Mouse (Mus musculus): ENCODE measurements at regions not wholly inside any gene's neighbourhood (a gene's known extent, or its start where the extent isn't known, plus 50 kb on each side); places are given as distances from the start of the nearest gene placed in this dataset.

GRCm38 (mm10) chr9:87784872-87785271, 53.8 kb upstream of the Tbx18 start:
- no peak for DNase-seq

GRCm38 (mm10) chr9:87811746-87812145, 80.7 kb upstream of the Tbx18 start:
- no peak for DNase-seq

GRCm38 (mm10) chr9:87822276-87822675, 91.2 kb upstream of the Tbx18 start:
- no peak for DNase-seq

GRCm38 (mm10) chr9:87824691-87825230, 93.7 kb upstream of the Tbx18 start:
- no peak for DNase-seq

GRCm38 (mm10) chr9:87843898-87844297, 112.8 kb upstream of the Tbx18 start:
- DNase-seq, result peak; percentile 28

GRCm38 (mm10) chr9:87844453-87844852, 113.4 kb upstream of the Tbx18 start:
- DNase-seq, result no peak

- no peak for DNase-seq
These were observed 117.8 kb upstream of the Tbx18 start for GRCm38 (mm10) chr9:87848882-87849281.

GRCm38 (mm10) chr9:87850133-87850532, 119.1 kb upstream of the Tbx18 start:
- no peak for DNase-seq

- no peak for DNase-seq
These were observed 130.5 kb upstream of the Tbx18 start for GRCm38 (mm10) chr9:87861588-87861987.

- DNase-seq, result no peak
These were observed 134.2 kb upstream of the Tbx18 start for GRCm38 (mm10) chr9:87865236-87865635.

- DNase-seq, result no peak
These were observed 141.4 kb upstream of the Tbx18 start for GRCm38 (mm10) chr9:87872384-87872905.

- no peak for DNase-seq
These were observed 151.5 kb upstream of the Tbx18 start for GRCm38 (mm10) chr9:87882587-87882986.

- no peak for DNase-seq
These were observed 152.0 kb upstream of the Tbx18 start for GRCm38 (mm10) chr9:87883069-87883468.

- DNase-seq, result no peak
These were observed 163.0 kb upstream of the Tbx18 start for GRCm38 (mm10) chr9:87894051-87894450.

- DNase-seq, result no peak
These were observed 163.5 kb upstream of the Tbx18 start for GRCm38 (mm10) chr9:87894596-87894995.

GRCm38 (mm10) chr9:87895526-87895925, 164.5 kb upstream of the Tbx18 start:
- DNase-seq, result peak; percentile 6

GRCm38 (mm10) chr9:87897336-87897735, 166.3 kb upstream of the Tbx18 start:
- no peak for DNase-seq

- DNase-seq, result peak; percentile 3
These were observed 168.3 kb upstream of the Tbx18 start for GRCm38 (mm10) chr9:87899368-87899767.

- DNase-seq, result no peak
These were observed 168.7 kb upstream of the Tbx18 start for GRCm38 (mm10) chr9:87899800-87900199.

GRCm38 (mm10) chr9:87921291-87921690, 190.2 kb upstream of the Tbx18 start:
- no peak for DNase-seq

GRCm38 (mm10) chr9:87925151-87925550, 194.1 kb upstream of the Tbx18 start:
- DNase-seq, result no peak

GRCm38 (mm10) chr9:87933230-87933629, 202.2 kb upstream of the Tbx18 start:
- no peak for DNase-seq

GRCm38 (mm10) chr9:87952426-87952825, 221.4 kb upstream of the Tbx18 start:
- no peak for DNase-seq

- DNase-seq, result no peak
These were observed 223.9 kb upstream of the Tbx18 start for GRCm38 (mm10) chr9:87954941-87955340.

- no peak for DNase-seq
These were observed 230.7 kb upstream of the Tbx18 start for GRCm38 (mm10) chr9:87961796-87962195.

Data from adrenal gland, postnatal 10 days (tissue).